Mouse (Mus musculus) cerebellum, adult 2 months (tissue): ENCODE data around the gene Tspo. TPM values are rescaled to one million over a fixed set of nuclear protein-coding genes. Genes with fewer than 3 reads are reported as not detected.
A peak's percentile ranks its signal among the peaks of the same experiment; 100 is the strongest.

Experiments used
- DNase-seq, 2 experiments: peaks; one replicate each; pipeline ENCODE4 v3.0.0; 2021
- H3K27ac ChIP-seq: fragments of 200-500 bp; 2 replicates; pipeline ENCODE4 v1.5.1; 2012; ENCODE audit warnings: low read length, control low read depth, inconsistent platforms; ENCODE audit not compliant: insufficient read depth
- H3K27me3 ChIP-seq: fragments of 200-500 bp; 2 replicates; pipeline ENCODE4 v1.6.1; 2012; ENCODE audit warnings: inconsistent platforms, mild to moderate bottlenecking, low read length, moderate library complexity; ENCODE audit not compliant: control insufficient read depth, insufficient read depth
- H3K4me1 ChIP-seq: fragments of 200-500 bp; 2 replicates; pipeline ENCODE4 v1.6.1; 2011; ENCODE audit warnings: low read length; ENCODE audit not compliant: control insufficient read depth, insufficient read depth
- H3K4me3 ChIP-seq: fragments of 200-500 bp; replicated peaks from 2 replicates; pipeline ENCODE3; 2011; ENCODE audit warnings: mild to moderate bottlenecking, low read depth, low read length, control low read depth; ENCODE audit not compliant: insufficient read depth
- CTCF ChIP-seq: fragments of 200-500 bp; IDR thresholded peaks from 2 replicates; pipeline ENCODE4 v1.5.1; 2011; ENCODE audit warnings: low read depth, mild to moderate bottlenecking, control low read depth, low read length, moderate library complexity, borderline replicate concordance; ENCODE audit not compliant: insufficient read depth
- POLR2A ChIP-seq: fragments of 200-500 bp; IDR thresholded peaks from 2 replicates; pipeline ENCODE4 v1.6.1; 2011; ENCODE audit warnings: low read length, control low read depth, borderline replicate concordance; ENCODE audit not compliant: insufficient read depth
- WGBS: fragments of 180-500 bp; shearing (Covaris S2); methylation state at CpG from one replicate; pipeline ENCODE4 v1.1.7; 2018; 5-methylcytosine and 5-hydroxymethylcytosine counted together
- polyA plus RNA-seq: library from polyadenylated mRNA; depleted of rRNA; stranded (reverse); fragments of >200 nt; gene quantifications from 2 replicates; pipeline ENCODE4 v1.2.3, GENCODE M21; 2012

The Tspo gene
- polyA plus RNA-seq, 1 experiment, result 12.2 TPM

DNA sequence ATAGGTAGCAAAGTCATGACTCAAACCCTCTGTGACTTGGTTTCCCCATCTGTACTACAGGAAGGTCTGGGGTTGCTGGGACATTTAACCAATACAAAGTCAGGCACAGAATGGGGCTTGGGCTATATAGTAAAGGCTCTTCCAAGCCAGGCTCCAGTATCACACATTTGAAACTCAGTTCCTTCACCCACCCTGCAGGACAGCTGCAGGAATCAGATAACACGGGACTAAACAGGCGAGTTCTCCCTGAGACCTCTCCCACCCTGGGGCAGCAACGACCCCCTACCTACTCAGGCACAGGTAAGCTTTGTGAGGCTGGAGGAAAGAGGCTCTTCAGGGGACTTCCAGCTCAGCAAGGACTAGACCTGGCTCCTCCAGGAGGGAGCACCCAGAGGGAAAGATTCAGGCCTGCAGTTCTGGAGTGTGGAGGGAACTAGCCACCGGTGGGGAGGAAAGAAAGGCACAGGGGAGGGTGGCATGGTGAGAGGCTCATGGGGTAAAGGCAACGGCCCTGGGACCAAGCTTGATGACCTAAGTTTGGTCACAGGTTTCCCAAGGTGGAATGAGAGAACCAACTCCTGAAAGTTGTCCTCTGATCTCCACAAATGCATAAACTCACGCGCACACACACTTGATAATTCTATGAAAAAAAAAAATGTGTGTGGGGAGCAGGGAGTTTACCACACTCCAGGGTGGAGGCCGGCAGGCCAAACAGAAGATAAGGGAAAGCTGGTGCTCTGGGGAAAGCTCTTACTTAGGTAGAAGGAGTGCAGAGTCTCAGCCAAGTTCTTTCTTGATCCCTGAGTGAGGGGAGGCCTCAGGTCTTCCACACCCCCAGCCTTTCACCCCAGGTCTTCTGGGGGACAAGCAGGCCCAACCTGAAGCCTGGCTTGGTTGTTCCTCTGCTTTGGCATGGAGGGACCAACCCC is 29.1 kb downstream of the Tspo start:
- H3K27ac ChIP-seq, result no peak overlapping the region
- peaks cover 5% of the 10 kb centered on the region; the same call in 1 of the 2 replicates for H3K4me1 ChIP-seq
- no peaks in the 10 kb centered on the region for H3K27me3 ChIP-seq
- no peak overlapping the region for H3K4me3 ChIP-seq
- TF ChIP-seq CTCF, result no peak
- TF ChIP-seq POLR2A, result no peak
- 80% methylated on average over 8 of the region's 8 CpGs for WGBS
- DNase-seq, result no peak

DNA sequence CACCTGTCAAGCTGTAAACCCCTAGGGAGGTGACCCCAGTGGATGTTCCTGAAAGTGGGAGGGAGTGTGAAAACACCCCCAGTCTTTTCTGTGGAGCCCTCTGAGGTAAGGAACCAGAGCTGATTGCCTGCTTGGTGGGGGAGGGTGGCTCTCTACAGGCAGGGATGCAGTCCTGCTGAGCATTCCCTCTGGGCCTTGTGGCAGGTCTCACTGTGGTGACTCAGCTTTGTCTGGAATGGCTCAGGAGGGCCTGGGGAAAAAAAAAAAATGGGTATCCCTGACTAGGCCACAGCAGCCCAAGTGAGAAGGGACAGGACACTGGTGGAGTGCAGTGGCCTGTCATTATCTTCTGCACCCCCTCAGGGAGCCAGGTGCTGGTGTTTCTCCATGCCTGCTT is 29.8 kb downstream of the Tspo start:
- Histone ChIP-seq H3K4me1 (peaks cover 5% of the 10 kb centered on the region; the same call in 1 of the 2 replicates), H3K27me3 (no peaks in the 10 kb centered on the region), H3K27ac (no peak overlapping the region), H3K4me3 (no peak overlapping the region)
- TF ChIP-seq CTCF (no peak), POLR2A (no peak)
- DNase-seq, result no peak

DNA sequence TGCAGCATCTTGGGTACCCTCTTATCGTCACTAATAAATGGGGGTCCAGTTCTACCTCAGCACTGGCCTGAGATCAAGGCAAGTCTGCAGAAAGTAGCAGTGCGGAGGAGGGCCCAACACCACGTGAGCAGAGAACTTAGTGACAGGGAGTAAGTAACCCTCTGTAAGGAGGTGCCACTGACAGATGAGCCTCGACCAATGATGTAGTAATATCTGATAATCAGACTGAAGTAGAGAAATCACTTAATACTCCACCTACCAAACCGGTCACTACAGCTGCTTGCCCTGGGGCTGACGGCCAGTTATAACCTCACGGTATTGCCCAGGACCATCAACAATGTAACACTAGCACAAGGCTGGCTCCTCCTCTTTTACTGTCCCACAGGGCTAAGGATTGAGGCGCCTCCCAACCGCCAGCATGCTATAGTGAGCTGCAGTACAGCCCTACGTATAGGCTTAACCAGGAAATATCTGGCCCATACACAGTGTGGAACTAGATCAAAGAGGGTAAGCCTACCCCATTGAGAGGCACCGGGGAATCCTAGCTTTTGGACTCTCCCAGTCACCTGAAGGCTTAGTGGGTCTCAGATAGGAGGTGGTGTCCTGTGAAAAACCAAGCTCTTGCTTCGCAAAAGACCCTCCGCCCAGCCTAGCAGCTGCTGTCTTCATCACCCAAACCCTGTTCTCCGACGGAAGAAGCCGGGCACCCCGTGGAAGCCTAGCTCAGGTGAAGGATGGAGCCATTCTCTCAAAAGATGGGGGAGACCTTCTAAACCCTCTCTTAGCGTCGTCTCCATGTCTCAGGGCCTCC is 30.5 kb downstream of the Tspo start:
- H3K27ac ChIP-seq, result no peak overlapping the region
- TF ChIP-seq CTCF, result no peak
- TF ChIP-seq POLR2A, result no peak
- H3K4me3 ChIP-seq, result peak overlapping the region; percentile 80
- 14% methylated on average over 19 of the region's 19 CpGs for WGBS
- DNase-seq, result no peak
- no peaks in the 10 kb centered on the region for H3K27me3 ChIP-seq
- peaks cover 5% of the 10 kb centered on the region; the same call in 1 of the 2 replicates for H3K4me1 ChIP-seq

DNA sequence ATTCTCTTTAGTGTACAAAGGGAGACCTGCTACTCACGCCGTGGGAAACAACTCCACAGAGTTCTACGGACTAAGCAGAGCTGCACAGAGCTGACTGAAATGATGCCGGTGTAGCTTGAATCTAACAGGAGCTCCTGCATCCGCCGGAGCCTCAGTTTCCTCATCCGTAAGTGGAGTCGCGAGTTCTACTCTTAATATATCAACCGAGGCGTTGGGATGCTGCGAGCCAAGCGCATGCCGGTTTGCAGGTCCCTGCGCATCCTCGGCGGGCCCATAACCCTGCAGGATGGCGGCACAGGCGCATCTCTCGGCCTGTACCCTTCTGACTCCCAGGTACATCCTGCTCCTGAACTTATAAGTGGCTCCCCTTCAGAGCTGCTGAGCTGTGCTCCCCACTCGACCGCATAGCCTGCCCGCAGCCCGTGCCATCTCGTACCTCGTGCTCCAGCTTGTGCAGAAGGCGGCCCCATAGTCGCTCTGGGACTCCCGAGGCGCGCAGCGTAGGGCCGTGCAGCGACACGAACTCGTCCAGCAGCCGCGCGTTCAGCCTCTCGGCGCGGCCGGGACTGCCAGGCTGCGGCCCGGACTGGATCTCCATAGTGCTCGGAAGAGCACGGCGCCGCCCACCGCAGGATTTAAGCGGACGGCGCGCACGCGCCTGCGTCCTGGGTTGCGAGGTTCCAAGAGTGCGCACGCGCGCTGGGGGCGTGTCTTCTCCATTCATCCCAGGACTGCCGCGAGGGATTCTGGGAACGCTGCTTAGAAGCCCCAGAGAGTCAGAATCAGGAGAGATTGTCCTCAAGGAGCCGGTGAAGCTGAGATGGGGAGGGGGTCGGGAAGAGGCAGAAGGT is 31.3 kb downstream of the Tspo start, which contains the start of gene Ttll12:
Ttll12 (minus strand) TSS at position 645 of the 851 bp plus-strand sequence.
- Histone ChIP-seq H3K4me1 (peaks cover 5% of the 10 kb centered on the region; the same call in 1 of the 2 replicates), H3K27ac (no peak within 1 kb of the TSS), H3K4me3 (peak within 1 kb of the TSS; percentile 80), H3K27me3 (no peaks in the 10 kb centered on the region)
- TF ChIP-seq CTCF (no peak), POLR2A (peak; percentile 57; the same call in 1 of the 2 replicates)
- DNase-seq, result peak; percentile 95
- WGBS, result under 1% methylated on average over 68 of the region's 68 CpGs

DNA sequence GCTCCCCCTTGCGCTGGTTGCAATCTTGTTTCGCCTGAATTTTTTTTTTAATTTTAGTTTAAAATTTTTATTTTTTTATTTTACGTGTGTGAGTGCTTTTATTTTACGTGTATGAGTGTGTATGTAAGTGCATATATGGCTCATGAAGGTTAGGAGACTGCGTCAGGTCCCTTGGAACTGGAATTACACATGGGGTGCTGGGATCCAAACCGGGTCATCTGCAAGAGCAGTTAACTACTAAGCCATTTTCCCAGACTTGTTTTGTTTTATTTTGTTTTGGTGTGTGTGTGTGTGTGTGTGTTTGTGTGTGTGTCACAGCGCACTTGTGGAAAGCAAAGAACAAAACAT is 31.9 kb downstream of the Tspo start:
- Histone ChIP-seq H3K4me3 (peak overlapping the region; percentile 80), H3K4me1 (peaks cover 5% of the 10 kb centered on the region; the same call in 1 of the 2 replicates), H3K27ac (no peak overlapping the region), H3K27me3 (no peaks in the 10 kb centered on the region)
- no peak for DNase-seq
- no peak for TF ChIP-seq CTCF
- no peak for TF ChIP-seq POLR2A
- WGBS, result 29% methylated on average over 7 of the region's 7 CpGs

DNA sequence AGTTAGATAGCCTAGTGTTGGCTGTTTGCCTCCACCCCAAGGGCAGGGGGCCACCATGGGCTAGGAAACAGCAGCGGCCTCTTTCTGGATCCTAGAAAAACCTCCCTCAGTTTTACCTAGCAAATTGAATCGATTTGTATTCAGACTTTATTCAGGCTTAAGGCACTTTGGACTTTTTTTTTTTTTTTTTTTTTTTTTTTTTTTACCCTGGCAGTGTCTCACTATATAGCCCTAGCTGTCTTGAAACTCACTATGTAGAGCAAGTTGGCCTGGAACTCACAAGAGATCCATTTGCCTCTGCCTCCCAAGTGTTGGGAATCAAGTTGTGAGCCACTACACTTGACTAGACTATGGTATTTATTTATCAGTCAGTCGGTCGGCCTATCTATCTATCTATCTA is 33.4 kb downstream of the Tspo start:
- Histone ChIP-seq H3K27me3 (no peaks in the 10 kb centered on the region), H3K27ac (no peak overlapping the region), H3K4me1 (peaks cover 5% of the 10 kb centered on the region; the same call in 1 of the 2 replicates), H3K4me3 (no peak overlapping the region)
- WGBS, result 86% methylated on average over 4 of the region's 4 CpGs
- TF ChIP-seq CTCF (no peak), POLR2A (no peak)
- no peak for DNase-seq

DNA sequence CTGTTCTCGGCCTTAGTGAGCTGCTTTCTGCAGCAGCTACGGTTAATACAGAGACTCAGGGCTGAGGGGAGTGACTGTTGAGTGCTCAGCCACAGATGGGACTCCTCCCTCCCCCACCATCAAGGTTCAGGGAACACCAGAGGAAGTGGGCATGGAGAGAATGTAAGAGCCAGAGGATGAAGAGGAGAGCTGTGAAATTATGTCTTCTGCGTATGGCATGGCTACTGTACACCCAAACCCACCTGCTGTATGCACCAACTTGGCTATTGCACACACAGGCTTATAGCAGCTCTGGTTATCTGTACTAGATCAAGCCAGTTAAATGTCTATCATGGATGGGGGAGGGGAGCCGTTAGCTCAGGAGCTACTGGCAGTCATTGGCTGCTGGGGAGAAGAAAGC is 37.8 kb downstream of the Tspo start:
- Histone ChIP-seq H3K27ac (no peak overlapping the region), H3K4me1 (no peaks in the 10 kb centered on the region), H3K27me3 (no peaks in the 10 kb centered on the region), H3K4me3 (no peak overlapping the region)
- no peak for DNase-seq
- WGBS, result 79% methylated on average over 4 of the region's 4 CpGs
- no peak for TF ChIP-seq CTCF
- TF ChIP-seq POLR2A, result no peak
